Mouse (Mus musculus) MEL (cell line): ENCODE results near the gene Papss2.

Experiments
- GABPA ChIP-seq: IDR thresholded peaks from 2 replicates; pipeline ENCODE4 v1.6.1; 2012; ENCODE audit warnings: low read depth, mild to moderate bottlenecking, inconsistent platforms, low read length, improper control_type of control experiment, moderate library complexity
- HCFC1 ChIP-seq: IDR thresholded peaks from 2 replicates; pipeline ENCODE4 v1.6.1; 2012; ENCODE audit warnings: low read depth, mild to moderate bottlenecking, inconsistent platforms, low read length, improper control_type of control experiment, moderate library complexity
- UBTF ChIP-seq: IDR thresholded peaks from 2 replicates; pipeline ENCODE4 v1.6.1; 2012; ENCODE audit warnings: low read depth, mild to moderate bottlenecking, inconsistent platforms, low read length, improper control_type of control experiment, moderate library complexity, borderline replicate concordance; ENCODE audit not compliant: insufficient read depth

DNA sequence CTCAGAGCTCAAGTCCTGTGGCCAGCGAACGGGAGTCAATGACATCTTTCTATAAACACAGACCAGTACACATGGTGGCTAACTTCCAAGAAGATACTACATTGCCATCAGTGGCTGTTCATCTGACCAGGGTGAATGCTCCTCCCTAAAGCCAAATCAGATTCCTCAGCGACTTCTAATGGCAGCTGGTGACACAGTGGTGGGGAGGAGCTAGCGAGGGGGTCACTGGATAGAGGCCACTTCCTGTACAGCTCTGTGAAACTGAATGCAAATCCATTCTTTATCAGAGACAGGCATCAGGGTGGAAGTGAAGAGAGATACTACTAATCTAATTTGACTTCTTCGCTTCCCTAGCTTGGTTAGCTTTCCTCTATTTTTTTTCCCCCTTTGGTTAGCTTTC is 57.5 kb downstream of the Papss2 start:
- TF ChIP-seq UBTF (no peak), GABPA (no peak), HCFC1 (no peak)
